Mouse (Mus musculus): ENCODE measurements around the gene Ap1ar.

DNA sequence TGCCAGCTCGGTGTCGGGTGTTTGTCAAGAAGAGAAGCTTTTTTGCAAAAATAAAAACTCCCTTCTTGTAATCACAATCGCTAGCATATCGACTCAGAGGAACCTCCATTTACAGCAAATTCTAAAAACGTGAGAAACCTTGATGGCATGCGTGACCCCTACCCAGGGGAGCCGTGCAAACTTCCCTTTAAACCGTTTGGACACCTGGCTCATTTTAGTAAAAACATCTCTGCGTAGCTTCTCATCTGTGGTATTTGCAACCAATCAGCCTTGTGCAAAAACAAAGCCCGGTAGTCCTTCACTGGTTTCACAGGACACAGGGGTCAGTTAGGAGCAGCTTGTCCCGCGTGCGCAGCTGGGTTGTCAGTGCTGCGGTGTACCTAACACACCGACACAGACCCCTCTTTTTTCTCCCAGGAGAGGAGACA is 46.3 kb downstream of the Ap1ar start:
- TF ChIP-seq EP300 (optimal IDR thresholded peaks at IDR 0.05) (no peak), CTCF (IDR thresholded peaks at IDR 0.05; ENCODE audit: low read depth) (no peak)
